Mouse (Mus musculus): ENCODE measurements around the gene Srp9. TPM values are rescaled to one million over a fixed set of nuclear protein-coding genes. Genes with fewer than 3 reads are reported as not detected.

Srp9 gene
- total and polyA plus RNA-seq, 3 experiments, result 29.4 to 47.6 (median 40.5) TPM

GRCm38 (mm10) chr1:182107251-182107650 is 17.3 kb upstream of the Srp9 start:
- WGBS, result 55% methylated on average over 9 of the region's 9 CpGs
- Histone ChIP-seq H3K79me2 (replicated peaks; ENCODE audit: control insufficient read depth, insufficient read depth, low read length) (no peaks in the 10 kb centered on the region), H3K36me3 (ENCODE audit: control insufficient read depth, insufficient read depth, low read length) (no peaks in the 10 kb centered on the region), H3K27ac (no peak overlapping the region), H3K27me3 (ENCODE audit: control insufficient read depth, insufficient read depth, low read length) (no peaks in the 10 kb centered on the region), H3K9ac (ENCODE audit: low read depth, low read length) (no peak overlapping the region), H3K4me3 (no peak overlapping the region), H3K4me1 (ENCODE audit: control insufficient read depth, insufficient read depth, low read length) (peaks cover 9% of the 10 kb centered on the region)
- intact Hi-C loops (cut with DNase I), result no loop called here
- DNase-seq, result peak in 1 of 2 experiments; percentile 42
- TF ChIP-seq POLR2A (IDR thresholded peaks at IDR 0.05; ENCODE audit: insufficient read depth, low read depth, low read length), result no peak
- 0 out of 2 replicates have a peak, but pooled peaks have one; percentile 28 for TF ChIP-seq EP300 (IDR thresholded peaks at IDR 0.05; ENCODE audit: insufficient read depth, low read depth, low read length)
- no peak for TF ChIP-seq CTCF (IDR thresholded peaks at IDR 0.05)

DNA sequence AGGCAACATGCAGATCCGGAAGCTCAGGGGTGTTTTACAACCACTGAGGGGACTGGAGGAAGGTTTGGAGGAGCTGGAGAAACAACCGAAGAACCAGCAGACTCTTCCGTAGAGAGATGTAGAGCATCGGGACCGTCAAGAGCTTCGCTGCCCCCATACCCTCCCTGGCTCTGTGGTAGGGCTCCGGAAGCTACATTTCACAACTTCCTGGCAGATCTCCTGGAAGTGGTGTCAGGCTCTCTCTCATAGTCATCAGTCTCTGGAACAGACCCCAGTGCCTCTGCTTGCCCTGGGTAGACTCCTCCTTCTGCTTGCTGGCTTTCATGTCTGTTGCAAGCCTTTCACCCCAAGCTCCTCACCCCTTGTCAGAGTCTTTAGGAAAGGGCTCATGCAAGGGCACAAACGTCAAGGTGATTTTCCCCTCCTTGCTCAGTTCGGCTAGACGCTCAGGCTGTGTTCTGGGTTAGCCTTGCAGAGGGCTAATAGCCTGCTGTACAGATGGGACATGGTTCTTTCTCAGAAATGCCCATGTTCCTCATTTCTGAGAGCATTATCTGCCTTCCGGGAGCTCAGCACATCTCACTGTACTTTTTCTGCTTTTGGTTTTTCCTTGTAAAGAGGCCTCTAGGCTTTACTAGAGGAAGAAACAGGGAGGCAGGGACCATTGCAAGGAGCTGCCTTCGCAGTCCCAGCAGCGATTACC is 16.0 kb upstream of the Srp9 start:
- Histone ChIP-seq H3K27me3 (ENCODE audit: control insufficient read depth, insufficient read depth, low read length) (no peaks in the 10 kb centered on the region), H3K36me3 (ENCODE audit: control insufficient read depth, insufficient read depth, low read length) (no peaks in the 10 kb centered on the region), H3K27ac (peak overlapping the region; percentile 17; the same call in 1 of the 2 replicates), H3K9ac (ENCODE audit: low read depth, low read length) (no peak overlapping the region), H3K79me2 (replicated peaks; ENCODE audit: control insufficient read depth, insufficient read depth, low read length) (no peaks in the 10 kb centered on the region), H3K4me3 (no peak overlapping the region), H3K4me1 (ENCODE audit: control insufficient read depth, insufficient read depth, low read length) (peaks cover 9% of the 10 kb centered on the region)
- no peak for TF ChIP-seq EP300 (IDR thresholded peaks at IDR 0.05; ENCODE audit: insufficient read depth, low read depth, low read length)
- no peak for TF ChIP-seq CTCF (IDR thresholded peaks at IDR 0.05)
- no peak for TF ChIP-seq POLR2A (IDR thresholded peaks at IDR 0.05; ENCODE audit: insufficient read depth, low read depth, low read length)
- intact Hi-C loops (cut with DNase I), result no loop called here
- WGBS, result 55% methylated on average over 13 of the region's 13 CpGs
- peak; percentile 54 to 75 for DNase-seq

GRCm38 (mm10) chr1:182110185-182110584 is 14.4 kb upstream of the Srp9 start:
- 83% methylated on average over 11 of the region's 11 CpGs for WGBS
- Histone ChIP-seq H3K27ac (peak overlapping the region; percentile 6), H3K36me3 (ENCODE audit: control insufficient read depth, insufficient read depth, low read length) (no peaks in the 10 kb centered on the region), H3K79me2 (replicated peaks; ENCODE audit: control insufficient read depth, insufficient read depth, low read length) (no peaks in the 10 kb centered on the region), H3K9ac (ENCODE audit: low read depth, low read length) (no peak overlapping the region), H3K4me3 (no peak overlapping the region), H3K4me1 (ENCODE audit: control insufficient read depth, insufficient read depth, low read length) (peaks cover 7% of the 10 kb centered on the region), H3K27me3 (ENCODE audit: control insufficient read depth, insufficient read depth, low read length) (no peaks in the 10 kb centered on the region)
- intact Hi-C loops (cut with DNase I), result no loop called here
- DNase-seq, result no peak
- no peak for TF ChIP-seq POLR2A (IDR thresholded peaks at IDR 0.05; ENCODE audit: insufficient read depth, low read depth, low read length)
- TF ChIP-seq EP300 (IDR thresholded peaks at IDR 0.05; ENCODE audit: insufficient read depth, low read depth, low read length), result no peak
- no peak for TF ChIP-seq CTCF (IDR thresholded peaks at IDR 0.05)

DNA sequence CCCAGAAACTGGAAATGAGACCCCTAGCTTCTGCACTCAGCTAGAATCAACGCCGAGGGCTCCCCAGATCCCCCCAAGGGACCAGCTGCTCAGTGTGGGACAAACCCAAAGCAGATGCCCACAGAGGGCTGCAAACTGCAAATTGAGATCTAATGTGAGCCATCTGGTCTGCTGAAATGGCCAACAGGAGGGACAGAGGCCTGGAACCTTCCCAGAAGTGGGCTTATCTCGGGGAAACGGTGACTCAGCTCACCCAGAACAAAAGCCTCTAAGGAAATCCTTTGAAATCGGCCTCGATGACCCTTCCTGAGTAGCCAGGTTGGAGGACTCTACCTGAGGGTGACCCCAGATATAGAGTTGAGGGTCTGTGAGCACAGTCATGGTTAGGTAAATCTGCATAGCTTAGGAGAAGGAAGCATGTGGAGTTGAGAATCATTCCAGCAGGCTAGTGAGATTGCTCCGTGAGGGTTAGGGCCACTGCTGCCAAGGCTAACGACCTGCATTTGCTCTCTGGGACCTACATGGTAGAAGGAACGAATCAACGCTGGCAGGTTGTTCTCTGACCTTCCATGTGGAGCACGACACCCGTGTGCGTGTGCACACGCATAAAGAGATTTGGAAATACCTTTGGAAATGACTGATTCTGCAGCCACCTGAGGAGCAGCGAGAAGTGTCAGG is 13.7 kb upstream of the Srp9 start:
- Histone ChIP-seq H3K4me3 (no peak overlapping the region), H3K27me3 (ENCODE audit: control insufficient read depth, insufficient read depth, low read length) (no peaks in the 10 kb centered on the region), H3K4me1 (ENCODE audit: control insufficient read depth, insufficient read depth, low read length) (peaks cover 7% of the 10 kb centered on the region), H3K36me3 (ENCODE audit: control insufficient read depth, insufficient read depth, low read length) (no peaks in the 10 kb centered on the region), H3K79me2 (replicated peaks; ENCODE audit: control insufficient read depth, insufficient read depth, low read length) (no peaks in the 10 kb centered on the region), H3K9ac (ENCODE audit: low read depth, low read length) (no peak overlapping the region), H3K27ac (peak overlapping the region; percentile 6)
- peak; percentile 50 to 64 for DNase-seq
- intact Hi-C loops (cut with DNase I), result no loop called here
- WGBS, result 45% methylated on average over 15 of the region's 15 CpGs
- TF ChIP-seq CTCF (IDR thresholded peaks at IDR 0.05) (no peak), EP300 (IDR thresholded peaks at IDR 0.05; ENCODE audit: insufficient read depth, low read depth, low read length) (0 out of 2 replicates have a peak, but pooled peaks have one; percentile 34), POLR2A (IDR thresholded peaks at IDR 0.05; ENCODE audit: insufficient read depth, low read depth, low read length) (no peak)

GRCm38 (mm10) chr1:182111386-182112317 is 12.9 kb upstream of the Srp9 start:
- Histone ChIP-seq H3K9ac (ENCODE audit: low read depth, low read length) (no peak overlapping the region), H3K27ac (peak overlapping the region; percentile 6; the same call in 1 of the 2 replicates), H3K36me3 (ENCODE audit: control insufficient read depth, insufficient read depth, low read length) (no peaks in the 10 kb centered on the region), H3K79me2 (replicated peaks; ENCODE audit: control insufficient read depth, insufficient read depth, low read length) (no peaks in the 10 kb centered on the region), H3K27me3 (ENCODE audit: control insufficient read depth, insufficient read depth, low read length) (no peaks in the 10 kb centered on the region), H3K4me1 (ENCODE audit: control insufficient read depth, insufficient read depth, low read length) (peaks cover 7% of the 10 kb centered on the region), H3K4me3 (no peak overlapping the region)
- intact Hi-C loops (cut with DNase I), result loop anchor here (2.0 kb wide), 1 partner anchor 145 kb away; no protein-coding TSS in a partner anchor
- TF ChIP-seq CTCF (IDR thresholded peaks at IDR 0.05) (no peak), EP300 (IDR thresholded peaks at IDR 0.05; ENCODE audit: insufficient read depth, low read depth, low read length) (no peak), POLR2A (IDR thresholded peaks at IDR 0.05; ENCODE audit: insufficient read depth, low read depth, low read length) (no peak)
- DNase-seq, result peak; percentile 43 to 61
- 56% methylated on average over 14 of the region's 14 CpGs for WGBS

Data from heart, adult 2 months (tissue).